Mouse (Mus musculus) cerebellum, adult 2 months (tissue): ENCODE results near the gene Gm21969. TPM values are rescaled to one million over a fixed set of nuclear protein-coding genes. Genes with fewer than 3 reads are reported as not detected.

Experiments
- DNase-seq, 2 experiments: peaks; one replicate each; pipeline ENCODE4 v3.0.0; 2021
- H3K27ac ChIP-seq: fragments of 200-500 bp; 2 replicates; pipeline ENCODE4 v1.5.1; 2012; ENCODE audit warnings: low read length, control low read depth, inconsistent platforms; ENCODE audit not compliant: insufficient read depth
- H3K27me3 ChIP-seq: fragments of 200-500 bp; 2 replicates; pipeline ENCODE4 v1.6.1; 2012; ENCODE audit warnings: inconsistent platforms, mild to moderate bottlenecking, low read length, moderate library complexity; ENCODE audit not compliant: control insufficient read depth, insufficient read depth
- H3K4me1 ChIP-seq: fragments of 200-500 bp; 2 replicates; pipeline ENCODE4 v1.6.1; 2011; ENCODE audit warnings: low read length; ENCODE audit not compliant: control insufficient read depth, insufficient read depth
- H3K4me3 ChIP-seq: fragments of 200-500 bp; replicated peaks from 2 replicates; pipeline ENCODE3; 2011; ENCODE audit warnings: mild to moderate bottlenecking, low read depth, low read length, control low read depth; ENCODE audit not compliant: insufficient read depth
- CTCF ChIP-seq: fragments of 200-500 bp; IDR thresholded peaks from 2 replicates; pipeline ENCODE4 v1.5.1; 2011; ENCODE audit warnings: low read depth, mild to moderate bottlenecking, control low read depth, low read length, moderate library complexity, borderline replicate concordance; ENCODE audit not compliant: insufficient read depth
- POLR2A ChIP-seq: fragments of 200-500 bp; IDR thresholded peaks from 2 replicates; pipeline ENCODE4 v1.6.1; 2011; ENCODE audit warnings: low read length, control low read depth, borderline replicate concordance; ENCODE audit not compliant: insufficient read depth
- WGBS: fragments of 180-500 bp; shearing (Covaris S2); methylation state at CpG from one replicate; pipeline ENCODE4 v1.1.7; 2018; 5-methylcytosine and 5-hydroxymethylcytosine counted together
- polyA plus RNA-seq: library from polyadenylated mRNA; depleted of rRNA; stranded (reverse); fragments of >200 nt; gene quantifications from 2 replicates; pipeline ENCODE4 v1.2.3, GENCODE M21; 2012; rRNA removed

Gene Gm21969
- polyA plus RNA-seq, 1 experiment: 0.05 TPM

GRCm38 (mm10) chr4:139705986-139706385 is 103.0 kb downstream of the Gm21969 start:
- H3K27ac ChIP-seq: no peak overlapping the region
- H3K4me3 ChIP-seq: no peak overlapping the region
- TF ChIP-seq POLR2A (no peak), CTCF (no peak)
- H3K27me3 ChIP-seq: no peaks in the 10 kb centered on the region
- no peak for DNase-seq
- WGBS: 58% methylated on average over 5 of the region's 5 CpGs
- H3K4me1 ChIP-seq: no peaks in the 10 kb centered on the region

- Histone ChIP-seq H3K4me3 (no peak overlapping the region), H3K4me1 (no peaks in the 10 kb centered on the region)
- WGBS: 43% methylated on average over 25 of the region's 25 CpGs
Observed at GRCm38 (mm10) chr4:139710467-139711334, 107.7 kb downstream of the Gm21969 start.

More at GRCm38 (mm10) chr4:139710467-139711334, 107.7 kb downstream of the Gm21969 start:
- Histone ChIP-seq H3K27me3 (no peaks in the 10 kb centered on the region), H3K27ac (no peak overlapping the region)
- no peak for TF ChIP-seq CTCF
- TF ChIP-seq POLR2A: no peak
- no peak for DNase-seq

Other genes with a start within 250 kb of the Gm21969 start
- 19.1 and 20.3 TPM in 2 replicates for gene Iffo2, start 72.6 kb upstream of the Gm21969 start, polyA plus RNA-seq
- gene Aldh4a1, start 19.7 kb downstream of the Gm21969 start, polyA plus RNA-seq: 22.5 and 25.2 TPM in 2 replicates
- gene Tas1r2, start 50.4 kb downstream of the Gm21969 start, polyA plus RNA-seq: not detected in 2 replicates
- 0.07 and 0.08 TPM in 2 replicates for gene Pax7, start 230.3 kb downstream of the Gm21969 start, polyA plus RNA-seq